Mouse (Mus musculus) lung, postnatal 0 days (tissue): ENCODE data around the gene Olfr675. TPM values are rescaled to one million over a fixed set of nuclear protein-coding genes. Genes with fewer than 3 reads are reported as not detected.
"Not testable (repeated sequence)": the region's sequence is repeated elsewhere in the genome, so short reads cannot be mapped to it uniquely, and the experiment has no call there.

Experiments used
- ATAC-seq: fragments of 200-750 bp; cut with Nextera tagmentation; 2 replicates; pipeline ENCODE4 v1.8.0; 2017; ENCODE audit warnings: moderate library complexity
- DNase-seq: peaks from one replicate; pipeline ENCODE4 v3.0.0-alpha.2; 2016; ENCODE audit warnings: low spot score
- H3K27ac ChIP-seq: fragments of 300-500 bp; sonication (generic); 2 replicates; pipeline ENCODE4 v1.5.1; 2014; ENCODE audit warnings: antibody characterized with exemption, mild to moderate bottlenecking, low read length, mixed read lengths
- H3K27me3 ChIP-seq: fragments of 300-500 bp; sonication (generic); replicated peaks from 2 replicates; pipeline ENCODE4 v1.6.1; 2014; ENCODE audit warnings: low read length, mixed read lengths; ENCODE audit not compliant: insufficient read depth
- H3K36me3 ChIP-seq: fragments of 300-500 bp; sonication (generic); 2 replicates; pipeline ENCODE4 v1.6.1; 2014; ENCODE audit warnings: low read length, mixed read lengths; ENCODE audit not compliant: insufficient read depth
- H3K4me1 ChIP-seq: fragments of 300-500 bp; sonication (generic); 2 replicates; pipeline ENCODE4 v1.6.1; 2014; ENCODE audit warnings: antibody characterized with exemption, low read depth, low read length, mixed read lengths; ENCODE audit not compliant: insufficient read depth
- H3K4me2 ChIP-seq: fragments of 300-500 bp; sonication (generic); replicated peaks from 2 replicates; pipeline ENCODE4 v1.6.1; 2014; ENCODE audit warnings: low read depth, mild to moderate bottlenecking, low read length, moderate library complexity, mixed read lengths
- H3K4me3 ChIP-seq: fragments of 300-500 bp; sonication (generic); 2 replicates; pipeline ENCODE4 v1.5.1; 2014; ENCODE audit warnings: low read depth, low read length
- H3K9ac ChIP-seq: fragments of 300-500 bp; sonication (generic); replicated peaks from 2 replicates; pipeline ENCODE4 v1.6.1; 2014; ENCODE audit warnings: low read depth, mild to moderate bottlenecking
- H3K9me3 ChIP-seq: fragments of 300-500 bp; sonication (generic); 2 replicates; pipeline ENCODE4 v1.6.1; 2016; ENCODE audit warnings: low read length, mixed read lengths
- CTCF ChIP-seq: IDR thresholded peaks from 2 replicates; pipeline ENCODE4 v1.5.1; 2016; ENCODE audit warnings: antibody characterized with exemption, mild to moderate bottlenecking
- EP300 ChIP-seq: IDR thresholded peaks from 2 replicates; pipeline ENCODE4 v1.6.1; 2016; ENCODE audit warnings: antibody characterized with exemption, mild to moderate bottlenecking, control low read depth
- WGBS: fragments of 180-500 bp; shearing (Covaris S2); extraction: QIAGEN DNeasy Blood & Tissue Kit; methylation state at CpG from one replicate; pipeline ENCODE4 v1.1.7; 2014; 5-methylcytosine and 5-hydroxymethylcytosine counted together
- polyA plus RNA-seq: library from polyadenylated mRNA; unstranded; fragments of >200 nt; fragmentation: Nextera tagmentation; extraction: Ambion mirVana; gene quantifications from 2 replicates; pipeline ENCODE4 v1.2.1, GENCODE M21; 2015

Gene Olfr675
- polyA plus RNA-seq, 1 experiment from 2014 or later, result not detected

GRCm38 (mm10) chr7:104979026-104979425 lies 49.2 kb downstream of the Olfr675 start, which contains the start of gene Olfr671:
Gene Olfr671, minus strand, starts transcription at chr7:104979126.
- Histone ChIP-seq H3K36me3 (no peaks in the 10 kb centered on the region), H3K9ac (no peak within 1 kb of the TSS), H3K9me3 (no peaks in the 10 kb centered on the region), H3K27ac (no peak within 1 kb of the TSS), H3K4me2 (no peak within 1 kb of the TSS), H3K27me3 (no peaks in the 10 kb centered on the region), H3K4me3 (no peak within 1 kb of the TSS), H3K4me1 (no peaks in the 10 kb centered on the region)
- no peak for TF ChIP-seq CTCF
- TF ChIP-seq EP300, result no peak
- no peak for ATAC-seq
- DNase-seq, result no peak
- WGBS, result 75% methylated on average over 1 of the region's 1 CpGs

GRCm38 (mm10) chr7:104972507-104972906 lies 55.8 kb downstream of the Olfr675 start:
- H3K9ac ChIP-seq, H3K27ac ChIP-seq, ATAC-seq, H3K9me3 ChIP-seq, H3K4me2 ChIP-seq, H3K27me3 ChIP-seq, H3K4me3 ChIP-seq, H3K36me3 ChIP-seq, H3K4me1 ChIP-seq, DNase-seq: not testable (repeated sequence)
- WGBS, result 58% methylated on average over 2 of the region's 2 CpGs

Other genes starting within 250 kb of the Olfr675 start
- not detected in 2 replicates for gene Usp17lb, start 185.9 kb downstream of the Olfr675 start, polyA plus RNA-seq
- gene Usp17la, start 171.5 kb downstream of the Olfr675 start, polyA plus RNA-seq, result not detected in 2 replicates
- not detected in 2 replicates for gene Olfr665, start 150.4 kb downstream of the Olfr675 start, polyA plus RNA-seq
- gene Olfr666, start 132.5 kb downstream of the Olfr675 start, polyA plus RNA-seq, result not detected in 2 replicates
- gene Olfr667, start 107.0 kb downstream of the Olfr675 start, polyA plus RNA-seq, result not detected in 2 replicates
- gene Olfr668, start 100.4 kb downstream of the Olfr675 start, polyA plus RNA-seq, result not detected in 2 replicates
- not detected in 2 replicates for gene Olfr669, start 94.2 kb downstream of the Olfr675 start, polyA plus RNA-seq
- gene Olfr670, start 65.8 kb downstream of the Olfr675 start, polyA plus RNA-seq, result not detected in 2 replicates
- not detected in 2 replicates for gene Olfr671, start 49.3 kb downstream of the Olfr675 start, polyA plus RNA-seq
- not detected in 2 replicates for gene Olfr672, start 26.4 kb downstream of the Olfr675 start, polyA plus RNA-seq
- not detected in 2 replicates for gene Olfr676, start 4.2 kb upstream of the Olfr675 start, polyA plus RNA-seq
- gene Olfr677, start 22.9 kb upstream of the Olfr675 start, polyA plus RNA-seq, result not detected in 2 replicates
- not detected in 2 replicates for gene Olfr678, start 36.0 kb upstream of the Olfr675 start, polyA plus RNA-seq
- not detected in 2 replicates for gene Olfr679, start 52.7 kb upstream of the Olfr675 start, polyA plus RNA-seq
- not detected in 2 replicates for gene Olfr680-ps1, start 64.4 kb upstream of the Olfr675 start, polyA plus RNA-seq
- not detected in 2 replicates for gene Olfr681, start 88.4 kb upstream of the Olfr675 start, polyA plus RNA-seq
- not detected in 2 replicates for gene Olfr683, start 118.6 kb upstream of the Olfr675 start, polyA plus RNA-seq
- not detected in 2 replicates for gene Olfr684, start 135.2 kb upstream of the Olfr675 start, polyA plus RNA-seq
- gene Olfr685, start 157.6 kb upstream of the Olfr675 start, polyA plus RNA-seq, result not detected in 2 replicates
- gene Olfr686, start 179.0 kb upstream of the Olfr675 start, polyA plus RNA-seq, result not detected in 2 replicates